Mouse (Mus musculus): ENCODE measurements around the gene Fkbp5. TPM values are rescaled to one million over a fixed set of nuclear protein-coding genes. Genes with fewer than 3 reads are reported as not detected.
"Not testable (repeated sequence)": the region's sequence is repeated elsewhere in the genome, so short reads cannot be mapped to it uniquely, and the experiment has no call there.

Fkbp5 gene
- total RNA-seq (2021), result 10 to 100 TPM; 61.0 to 63.6 TPM
- long read RNA-seq, experiment 1, partial matches to known transcripts, result 1 of 22 reads
- long read RNA-seq, experiment 1, other reads (novel, unspliced or antisense), result 21 of 22 reads
- long read RNA-seq, experiment 2, partial matches to known transcripts, result 3 of 14 reads
- long read RNA-seq, experiment 2, other reads (novel, unspliced or antisense), result 8 of 14 reads

- peak; percentile 94 for DNase-seq
Observed at GRCm38 (mm10) chr17:28517441-28517955, at the start of gene Fkbp5. Fkbp5 (minus strand) TSS chr17:28517527.

DNA sequence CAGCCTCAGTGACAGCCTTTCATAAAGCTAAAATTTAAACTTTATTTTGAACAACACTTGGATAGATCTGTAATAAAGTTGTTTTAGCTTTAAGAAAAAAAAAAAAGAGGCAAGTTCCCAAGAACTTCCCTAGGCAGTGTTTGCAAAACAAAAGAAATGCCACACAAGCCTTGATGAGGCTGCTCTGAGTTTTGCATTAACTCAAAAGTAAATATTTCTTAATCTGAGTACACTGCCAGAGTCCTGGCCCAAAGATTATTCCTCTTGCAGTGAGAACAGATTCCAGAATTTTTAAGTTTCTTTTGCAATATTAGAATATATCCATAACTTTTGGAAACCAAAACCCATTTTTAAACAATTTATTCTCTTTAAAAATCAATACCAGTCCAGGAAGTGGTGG is 47.9 kb upstream of the Fkbp5 start:
- DNase-seq, result no peak

DNA sequence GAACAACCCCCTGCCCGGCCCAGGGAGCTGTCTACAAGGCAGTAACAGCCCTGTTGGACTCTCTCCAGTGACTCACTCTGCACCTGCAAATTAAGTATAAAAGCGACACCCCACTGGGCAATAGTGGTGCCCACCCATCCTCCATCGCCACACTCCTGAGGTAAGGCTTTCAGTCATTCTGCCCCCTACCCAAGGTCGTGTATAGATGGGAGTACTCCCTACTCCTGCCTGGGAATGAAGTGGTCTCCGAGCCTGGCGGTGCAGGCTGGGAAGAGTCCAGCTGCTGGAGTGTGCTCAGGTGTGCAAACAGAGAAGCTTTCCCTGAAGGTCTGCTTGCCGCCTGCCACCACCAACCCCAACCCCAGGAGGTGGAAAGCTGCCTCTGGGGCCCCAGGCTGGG is 44.3 kb upstream of the Fkbp5 start:
- no peak for DNase-seq

GRCm38 (mm10) chr17:28560598-28560997 is 43.3 kb upstream of the Fkbp5 start, which contains the start of gene Clps:
Clps (minus strand) TSS chr17:28560766.
- DNase-seq, result no peak

GRCm38 (mm10) chr17:28557772-28558171 is 40.4 kb upstream of the Fkbp5 start:
- no peak for DNase-seq

DNA sequence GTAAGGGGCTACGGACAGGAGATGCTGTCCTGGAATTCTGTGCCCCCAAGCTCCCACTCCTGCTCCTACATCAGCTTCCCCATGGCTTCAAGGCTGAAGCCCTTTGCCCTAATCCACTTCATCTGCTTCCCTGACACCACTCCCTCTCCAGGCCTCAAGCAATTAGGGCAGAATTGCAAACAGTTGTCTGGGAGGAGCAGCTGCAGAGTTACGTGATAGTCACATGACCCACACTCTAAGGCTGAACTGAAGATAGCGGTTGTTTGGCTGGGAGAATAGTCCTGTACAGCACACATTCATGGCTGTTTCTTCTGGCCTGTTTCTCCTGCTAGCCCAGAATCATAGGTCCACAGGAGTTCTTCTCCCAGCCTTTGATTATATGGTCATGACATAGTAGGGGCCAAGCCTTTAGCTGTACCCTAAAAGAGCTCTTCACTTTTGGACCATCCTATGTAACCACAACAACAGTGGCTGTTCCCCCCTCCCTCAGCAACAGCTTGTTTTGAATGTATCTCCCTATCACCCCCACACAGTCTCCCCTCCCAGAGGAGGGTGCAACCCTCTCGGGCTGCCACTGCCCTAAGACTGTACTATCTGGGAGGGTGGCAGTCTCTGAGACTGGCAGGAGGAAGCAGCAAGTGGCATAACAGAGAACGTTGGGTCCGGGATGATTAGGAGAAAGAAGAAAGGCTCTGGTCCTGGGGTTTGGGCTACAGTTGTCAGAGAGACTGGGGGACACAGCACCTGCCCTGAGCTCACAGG is 39.5 kb upstream of the Fkbp5 start:
- no peak for DNase-seq

DNA sequence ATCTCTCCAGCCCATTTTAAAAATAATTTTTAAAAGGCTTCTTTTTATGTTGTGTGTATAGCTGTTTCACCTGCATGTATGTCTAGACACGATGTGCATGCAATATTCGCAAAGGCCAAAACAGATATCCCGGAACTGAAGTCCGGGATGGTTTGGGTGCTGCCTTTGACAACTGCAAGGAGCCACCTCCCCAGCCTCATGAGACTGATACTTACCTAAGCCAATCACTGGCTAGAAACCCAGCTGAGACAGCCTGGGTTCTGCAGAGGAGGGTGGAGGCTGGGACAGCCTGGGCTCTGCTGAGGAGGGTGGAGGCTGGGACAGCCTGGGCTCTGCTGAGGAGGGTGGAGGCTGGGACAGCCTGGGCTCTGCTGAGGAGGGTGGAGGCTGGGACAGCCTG is 36.7 kb upstream of the Fkbp5 start:
- DNase-seq, result not testable (repeated sequence)

DNA sequence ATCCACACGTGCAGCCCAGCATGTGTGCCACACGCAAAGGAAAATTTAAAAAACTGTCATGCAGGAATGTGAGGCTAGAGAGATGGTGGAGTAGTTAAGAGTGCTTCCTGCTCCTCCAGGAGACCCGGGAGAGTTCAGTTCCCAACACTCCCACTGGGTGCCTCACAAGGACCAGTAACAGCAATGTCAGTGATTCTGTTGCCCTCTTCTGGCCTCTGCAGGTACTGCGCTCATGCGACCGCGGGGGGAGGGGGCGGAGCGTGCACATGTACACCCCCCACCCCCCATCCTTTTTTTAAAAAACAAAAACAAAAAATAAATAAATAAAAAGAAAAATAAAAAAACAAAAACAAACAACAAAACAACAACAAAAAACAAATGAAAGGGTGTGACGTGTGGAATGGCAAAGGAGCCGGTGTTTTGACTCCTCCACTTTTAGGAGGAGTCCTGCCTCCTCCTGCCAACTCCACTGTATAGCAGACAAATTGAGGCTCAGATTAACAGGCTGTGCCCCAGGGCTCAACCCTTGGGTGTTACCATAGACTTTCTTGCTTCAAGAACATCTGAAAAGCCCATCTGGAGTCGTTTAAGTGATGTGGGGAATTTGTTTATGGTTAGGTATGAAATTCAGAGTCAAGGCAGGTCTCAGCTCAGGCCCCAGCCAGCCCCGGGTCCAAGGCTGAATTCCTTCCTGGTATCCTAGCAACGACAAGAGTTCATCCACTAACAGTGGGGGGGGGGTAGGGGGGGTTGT is 35.9 kb upstream of the Fkbp5 start:
- peak; percentile 49 for DNase-seq

DNA sequence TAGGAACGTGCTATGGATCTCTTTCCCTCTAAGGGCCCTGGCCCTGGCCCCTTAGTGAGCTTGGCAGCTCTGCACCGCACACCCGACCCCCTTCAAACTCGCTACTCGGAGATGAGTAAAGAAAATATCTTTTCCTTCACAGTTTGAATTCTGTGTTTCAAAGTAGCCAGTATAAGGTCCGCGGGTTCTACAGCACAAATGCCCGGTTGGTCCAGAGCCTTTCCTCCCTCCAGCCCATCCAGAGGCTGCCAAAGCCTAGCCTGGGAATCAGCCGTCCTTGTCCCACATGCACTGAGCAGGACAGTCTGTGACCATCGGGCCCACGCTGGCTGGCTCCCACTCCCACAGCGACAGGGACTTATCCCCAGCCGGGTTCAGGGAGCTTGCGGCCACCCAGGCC is 31.8 kb upstream of the Fkbp5 start, which contains the start of gene Clpsl2:
Gene Clpsl2 (plus strand): TSS at position 301 of the 400 bp plus-strand sequence.
- DNase-seq, result no peak

- no peak for DNase-seq
Observed at GRCm38 (mm10) chr17:28548550-28548949, 31.2 kb upstream of the Fkbp5 start.

DNA sequence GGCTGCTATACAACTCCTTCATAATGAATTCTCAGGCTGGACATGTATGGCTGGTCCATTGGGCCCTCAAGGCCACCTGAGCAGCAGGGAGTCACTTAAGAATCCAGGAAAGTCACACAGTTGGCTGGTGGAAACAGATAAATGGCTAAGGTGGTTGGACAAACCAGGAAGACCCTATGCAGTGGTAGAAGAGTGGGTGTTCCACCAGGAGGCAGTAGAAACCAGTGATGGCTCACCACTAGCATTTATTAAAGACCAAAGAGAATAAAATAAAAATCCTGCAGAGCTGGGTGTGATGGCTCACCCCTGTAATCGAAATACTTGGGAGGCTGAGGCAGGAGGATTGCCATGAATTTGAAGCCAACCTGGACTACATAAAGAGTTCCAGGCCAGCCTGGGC is 29.6 kb upstream of the Fkbp5 start:
- DNase-seq, result no peak

DNA sequence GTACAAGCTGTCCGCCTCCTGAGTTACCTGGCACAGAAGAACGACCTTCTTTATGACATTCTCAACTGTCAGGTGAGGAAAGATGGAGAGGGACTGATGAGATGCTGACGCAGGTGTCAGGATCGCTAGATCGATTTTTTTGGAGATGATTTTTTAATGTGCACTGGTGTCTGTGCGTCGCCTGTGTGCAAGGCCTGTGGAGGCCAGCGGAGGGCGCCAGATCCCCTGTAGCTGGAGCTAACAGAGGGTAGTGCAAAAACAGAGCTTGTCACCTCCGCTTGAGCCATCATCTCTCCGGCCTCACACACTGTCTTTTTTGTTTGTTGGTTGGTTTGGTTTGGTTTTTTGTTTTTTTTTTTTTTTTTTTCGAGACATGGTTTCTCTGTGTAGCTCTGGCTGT is 20.6 kb upstream of the Fkbp5 start:
- no peak for DNase-seq

DNA sequence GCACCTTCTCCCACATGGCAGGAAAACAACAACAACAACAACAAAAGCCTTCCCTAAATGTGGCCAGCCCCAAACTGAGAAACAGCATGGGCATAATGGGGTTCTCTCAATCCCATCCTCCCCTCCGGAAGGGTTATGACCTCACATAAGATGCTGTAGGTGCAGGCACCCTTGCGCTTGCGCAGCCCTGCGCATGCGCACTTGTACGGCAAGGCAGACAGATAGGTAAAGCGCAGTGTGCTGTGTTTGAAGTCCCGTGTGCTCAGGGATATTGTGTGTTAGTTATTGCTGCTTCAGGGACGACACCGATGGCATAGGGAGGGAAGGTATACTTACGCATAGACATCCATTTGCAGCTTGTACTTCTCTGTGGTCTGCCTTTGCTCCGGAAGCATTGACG is 16.0 kb upstream of the Fkbp5 start:
- DNase-seq, result no peak

- no peak for DNase-seq
Observed at GRCm38 (mm10) chr17:28532557-28532956, 15.2 kb upstream of the Fkbp5 start.

- no peak for DNase-seq
Observed at GRCm38 (mm10) chr17:28531946-28532345, 14.6 kb upstream of the Fkbp5 start.

DNA sequence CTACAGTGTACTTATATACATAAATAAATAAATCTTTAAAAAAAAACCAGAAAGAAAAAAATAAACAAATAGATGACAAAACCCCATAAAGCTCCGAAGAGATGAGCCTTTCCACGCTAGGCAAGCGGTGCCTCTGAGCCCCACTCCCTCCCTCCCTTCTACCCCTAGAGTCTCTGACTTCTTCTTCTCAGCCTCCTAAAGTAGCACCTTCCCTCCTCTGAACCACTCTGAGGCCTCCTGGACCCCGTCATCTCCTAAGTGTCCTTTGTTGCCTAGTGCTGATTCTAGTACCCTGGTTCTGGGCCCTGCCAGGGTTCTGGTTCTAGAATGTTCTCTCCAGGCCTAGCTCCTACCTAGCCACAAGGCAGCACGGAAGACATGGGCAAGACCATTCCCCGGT is 13.2 kb upstream of the Fkbp5 start, which contains the start of gene Armc12:
Gene Armc12 (plus strand): TSS at position 301 of the 400 bp plus-strand sequence.
- no peak for DNase-seq

- no peak for DNase-seq
Observed at GRCm38 (mm10) chr17:28529116-28529515, 11.8 kb upstream of the Fkbp5 start.

DNA sequence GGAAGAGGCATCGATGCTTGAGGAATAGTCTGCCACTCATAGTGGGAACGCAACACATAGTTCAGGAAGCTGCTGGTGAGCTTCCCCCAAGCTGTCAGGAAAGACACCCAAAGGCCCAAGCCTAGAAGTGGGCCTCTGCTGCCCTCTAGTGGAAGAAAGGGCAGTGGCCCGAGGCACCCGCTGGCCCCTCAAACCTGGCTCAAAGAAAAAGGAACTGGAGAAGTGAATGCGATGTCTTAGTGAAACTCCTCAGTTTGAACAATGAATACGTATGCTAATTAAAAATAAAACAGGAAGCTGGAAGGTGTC is 10.7 kb upstream of the Fkbp5 start:
- peak; percentile 83 for DNase-seq

DNA sequence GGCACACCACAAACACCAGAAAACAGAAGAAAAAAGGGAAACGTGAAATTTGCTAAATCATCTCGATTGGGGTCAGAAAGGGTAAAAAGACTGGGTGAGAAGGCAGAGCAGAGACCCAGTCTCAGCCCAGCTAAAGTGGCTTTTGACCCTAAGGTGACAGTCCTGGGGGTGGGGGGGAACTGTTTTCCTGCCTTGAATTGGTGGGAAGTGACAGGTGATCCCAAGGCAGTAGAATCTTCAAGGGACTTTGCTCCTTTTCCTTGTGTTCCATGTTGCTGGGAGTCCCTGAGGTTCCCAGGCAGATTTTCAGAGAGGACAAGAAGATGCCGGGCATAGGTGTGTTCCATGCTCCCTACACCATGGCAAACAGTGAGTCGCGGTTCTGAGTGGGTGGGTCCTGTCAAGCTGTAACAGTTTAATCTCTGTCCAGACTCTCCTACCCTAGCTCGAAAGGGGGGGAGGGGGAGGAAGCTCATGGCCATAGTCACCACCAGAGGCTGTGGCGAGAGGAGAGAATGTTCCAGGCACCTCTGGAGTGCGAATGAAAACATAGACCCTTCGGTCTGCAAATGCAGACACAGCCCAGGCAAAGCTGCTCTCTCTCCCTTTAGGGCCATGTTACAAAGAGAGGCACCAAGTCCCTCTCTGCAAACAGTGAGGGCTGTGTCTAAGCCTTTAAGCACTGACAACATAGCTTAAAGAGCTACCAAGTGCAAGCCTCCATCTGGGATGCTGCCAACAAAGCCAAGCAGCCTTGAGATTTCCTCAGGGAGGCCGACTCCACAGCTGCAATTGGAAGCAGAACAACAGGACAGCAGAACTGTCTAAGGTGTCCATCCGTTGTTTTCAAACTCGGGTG is 10.1 kb upstream of the Fkbp5 start:
- peak; percentile 27 for DNase-seq

- peak; percentile 26 for DNase-seq
Observed at GRCm38 (mm10) chr17:28524831-28525430, 7.6 kb upstream of the Fkbp5 start.

- DNase-seq, result peak; percentile 38
Observed at GRCm38 (mm10) chr17:28524009-28524695, 6.8 kb upstream of the Fkbp5 start.

Measured in gastrocnemius, postnatal 25 days (tissue).